Mouse (Mus musculus) kidney, postnatal 4 days (tissue): ENCODE measurements at regions not wholly inside any gene's neighbourhood (a gene's known extent, or its start where the extent isn't known, plus 50 kb on each side); places are given as distances from the start of the nearest gene placed in this dataset.
A peak's percentile ranks its signal among the peaks of the same experiment; 100 is the strongest.
"Not testable (repeated sequence)": the region's sequence is repeated elsewhere in the genome, so short reads cannot be mapped to it uniquely, and the experiment has no call there.

Experiments used
- DNase-seq, 2 experiments: peaks; one replicate each; pipeline ENCODE4 v3.0.0; 2021; ENCODE audit warnings: mixed read lengths in 2 of 2

- no peak for DNase-seq
Observed at GRCm38 (mm10) chr2:100252006-100252405, 1372.5 kb upstream of the Rag2 start.

DNA sequence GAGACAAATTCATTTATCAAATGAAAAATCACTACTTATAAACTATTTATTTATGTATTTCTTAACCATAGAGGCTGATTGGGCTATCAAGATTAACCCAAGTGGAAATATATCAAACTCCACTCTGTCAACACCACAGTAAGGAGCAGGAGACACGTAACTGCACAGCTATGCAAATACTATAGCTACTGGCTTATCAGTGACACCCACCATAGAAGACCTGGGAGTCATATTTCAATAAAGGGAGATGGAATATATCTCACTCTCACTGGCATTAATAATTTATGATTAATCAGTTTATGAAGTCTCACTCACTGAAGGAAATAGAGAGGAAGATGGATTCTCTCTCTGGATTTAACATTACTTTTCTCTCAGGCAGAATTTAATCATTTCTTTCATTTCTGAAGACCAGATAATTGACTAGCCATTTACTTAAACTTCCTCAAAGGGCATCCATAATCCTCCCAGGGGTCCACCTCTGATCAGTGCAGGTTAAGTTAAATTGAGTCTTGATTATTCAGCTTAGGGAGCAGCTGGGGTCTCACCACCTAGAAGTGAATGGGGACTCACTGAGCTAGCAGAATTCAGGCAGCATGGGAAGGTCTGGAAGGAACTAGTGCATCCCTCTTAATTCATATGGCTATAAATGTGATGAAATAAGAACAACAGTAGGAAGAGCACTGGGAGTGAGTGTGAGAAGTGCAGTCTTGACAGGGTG, 1365.2 kb upstream of the Rag2 start:
- no peak for DNase-seq

- peak; percentile 10 to 18 for DNase-seq
Observed at GRCm38 (mm10) chr2:100306516-100306915, 1318.0 kb upstream of the Rag2 start.

DNA sequence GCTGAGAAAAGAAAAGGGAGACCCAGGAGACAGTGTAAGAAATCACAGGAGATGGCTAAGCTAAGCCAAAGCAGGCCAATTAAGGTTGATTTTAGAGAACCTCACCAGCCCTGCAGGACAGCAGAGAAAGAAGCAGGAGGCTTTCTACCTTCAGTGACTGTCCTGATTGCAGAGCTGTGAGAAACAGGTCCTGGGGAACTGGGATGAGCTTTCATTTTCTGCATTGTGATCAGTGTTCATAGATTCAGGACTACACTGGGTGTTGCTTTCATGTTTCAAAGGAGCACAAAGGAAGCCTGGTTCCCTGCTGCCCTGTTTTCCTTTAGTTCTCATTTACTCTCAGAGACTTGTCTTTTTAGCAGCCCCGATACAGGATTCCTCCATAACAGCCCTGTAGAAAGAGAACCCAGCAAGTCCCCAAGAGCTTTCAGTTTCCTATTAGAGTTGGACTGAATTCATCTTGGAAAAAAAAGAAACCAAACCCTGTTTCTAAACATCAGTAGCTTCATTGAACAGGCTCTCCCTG, 1311.7 kb upstream of the Rag2 start:
- DNase-seq, result no peak

DNA sequence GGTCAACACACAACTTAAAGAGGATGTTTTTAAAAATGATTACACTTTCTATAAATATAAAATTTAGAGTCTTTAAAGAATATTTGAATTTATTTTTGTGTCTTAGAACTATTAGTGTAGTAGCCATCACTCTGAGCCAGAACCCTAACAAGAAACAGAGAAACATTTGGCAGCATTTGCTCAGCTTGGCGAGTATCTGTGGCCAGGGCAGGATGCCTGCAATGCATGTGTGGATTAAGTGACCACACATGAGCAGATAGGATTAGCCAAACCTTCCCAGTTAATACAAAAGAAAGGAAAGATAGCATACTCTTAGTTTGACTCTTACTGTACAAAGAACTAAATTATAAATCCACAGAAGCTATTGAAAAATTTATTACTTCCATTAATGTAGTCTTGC, 1304.1 kb upstream of the Rag2 start:
- DNase-seq, result no peak

DNA sequence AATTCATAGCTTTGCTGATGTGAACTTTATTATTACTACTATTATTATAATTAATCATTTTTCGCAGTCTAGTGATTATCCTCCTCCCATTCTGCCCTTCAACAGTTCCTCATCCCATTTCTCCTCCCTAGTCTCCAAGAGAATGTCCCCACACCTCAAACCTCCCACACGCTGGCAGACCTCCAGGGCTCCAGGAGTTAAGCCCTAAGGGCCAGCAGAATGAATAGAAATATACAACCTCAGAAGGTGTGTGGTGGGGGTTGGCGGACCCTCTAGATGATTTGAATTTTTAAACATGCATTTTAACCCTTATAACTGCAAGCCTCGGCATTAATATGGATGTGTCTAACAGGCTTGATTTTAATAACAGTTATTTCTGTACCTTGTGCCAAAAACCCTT, 1283.8 kb upstream of the Rag2 start:
- peak; percentile 33 to 37 for DNase-seq

- no peak for DNase-seq
Observed at GRCm38 (mm10) chr2:100344921-100345425, 1279.5 kb upstream of the Rag2 start.

DNA sequence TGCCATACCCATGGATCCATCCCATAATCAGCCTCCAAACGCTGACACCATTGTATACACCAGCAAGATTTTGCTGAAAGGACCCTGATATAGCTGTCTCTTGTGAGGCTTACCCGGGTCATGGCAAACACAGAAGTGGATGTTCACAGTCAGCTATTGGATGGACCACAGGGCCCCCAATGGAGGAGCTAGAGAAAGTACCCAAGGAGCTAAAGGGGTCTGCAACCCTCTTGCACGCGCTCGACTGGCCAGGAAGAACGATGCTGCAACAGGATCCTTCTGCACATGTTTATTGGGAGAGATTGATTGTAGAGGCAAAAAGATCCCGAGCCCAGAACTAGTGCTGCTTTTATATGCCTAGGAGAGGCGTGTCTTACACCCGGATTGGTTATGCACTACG, 1258.9 kb upstream of the Rag2 start:
- not testable (repeated sequence) for DNase-seq

GRCm38 (mm10) chr2:100399776-100400175, 1224.7 kb upstream of the Rag2 start:
- DNase-seq, result no peak

- no peak for DNase-seq
Observed at GRCm38 (mm10) chr2:100426661-100427060, 1197.9 kb upstream of the Rag2 start.

DNA sequence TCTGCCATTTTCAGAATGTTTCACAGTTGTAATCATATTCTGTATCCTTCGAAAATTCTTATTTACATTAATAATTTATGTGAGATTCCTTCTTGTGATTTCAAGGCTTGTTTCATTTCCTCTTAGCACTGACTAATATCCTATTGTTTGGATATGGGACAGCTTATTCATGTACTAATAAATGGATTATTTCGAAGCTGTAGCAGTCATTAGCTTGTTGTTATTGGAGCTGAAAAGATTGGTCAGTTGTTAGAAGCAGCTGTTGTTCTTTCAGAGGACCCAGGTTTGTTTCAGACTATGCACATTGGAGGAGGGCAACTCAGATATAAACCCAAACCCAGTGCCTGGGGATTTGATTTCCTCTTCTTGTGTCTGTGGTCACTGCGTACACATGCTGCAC, 1189.5 kb upstream of the Rag2 start:
- no peak for DNase-seq

GRCm38 (mm10) chr2:100445868-100446267, 1178.7 kb upstream of the Rag2 start:
- DNase-seq, result no peak

DNA sequence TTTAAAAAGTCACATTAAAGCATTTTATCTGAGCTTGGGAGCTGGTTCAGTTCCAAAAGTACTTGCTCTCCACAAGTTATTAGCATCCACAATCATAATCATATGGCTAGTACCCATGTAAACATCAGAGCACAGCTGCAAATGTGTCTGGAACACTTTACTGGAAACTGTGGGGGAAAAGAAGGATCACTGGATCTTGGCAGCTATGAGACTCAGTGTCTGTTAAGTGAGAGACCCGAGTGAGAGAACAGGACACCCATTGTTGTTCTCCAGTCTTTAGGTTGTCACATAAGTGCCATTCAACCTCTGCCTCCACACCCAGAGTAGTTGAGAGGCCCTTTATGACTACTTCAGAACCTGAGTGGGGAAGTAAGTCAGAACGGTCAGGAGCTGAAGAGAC, 1178.2 kb upstream of the Rag2 start:
- no peak for DNase-seq

DNA sequence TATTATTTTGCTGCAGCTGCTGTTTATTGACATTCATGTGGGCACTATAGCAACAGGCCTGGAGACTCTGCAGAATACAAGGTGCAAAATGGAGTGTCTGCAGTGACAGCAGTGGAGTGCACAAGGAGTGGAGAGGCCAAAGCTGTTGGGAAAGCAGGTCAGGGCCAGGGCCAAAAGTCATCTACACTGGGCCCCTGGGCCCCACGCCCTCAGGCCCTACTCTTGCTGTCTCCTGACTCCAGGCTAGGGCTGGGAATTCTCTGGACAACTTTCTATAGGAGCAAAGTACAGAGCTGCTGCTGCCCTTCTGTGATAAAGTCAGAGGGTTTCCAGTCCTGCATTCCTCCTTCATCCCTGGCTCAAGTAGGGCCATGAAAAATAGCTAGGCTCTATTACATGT, 1164.9 kb upstream of the Rag2 start:
- not testable (repeated sequence) for DNase-seq

DNA sequence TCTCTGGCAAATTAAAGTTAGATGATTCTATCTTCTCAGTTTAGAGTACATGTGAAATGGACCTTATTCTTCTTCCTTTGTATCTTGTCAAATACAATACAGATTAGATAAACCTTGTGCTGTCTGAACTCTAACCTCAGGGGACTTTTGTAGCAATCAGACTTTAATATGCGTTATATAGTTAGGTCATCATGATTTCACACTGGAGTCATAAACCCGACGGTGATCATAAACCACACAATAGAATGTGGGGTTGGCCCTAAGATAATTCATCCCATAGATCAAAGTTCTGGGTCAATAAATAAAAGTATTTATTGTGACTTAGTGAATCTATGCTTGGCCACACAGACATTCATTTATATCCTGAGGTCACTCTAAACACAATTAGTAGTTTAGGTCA, 1138.3 kb upstream of the Rag2 start:
- DNase-seq, result not testable (repeated sequence)

DNA sequence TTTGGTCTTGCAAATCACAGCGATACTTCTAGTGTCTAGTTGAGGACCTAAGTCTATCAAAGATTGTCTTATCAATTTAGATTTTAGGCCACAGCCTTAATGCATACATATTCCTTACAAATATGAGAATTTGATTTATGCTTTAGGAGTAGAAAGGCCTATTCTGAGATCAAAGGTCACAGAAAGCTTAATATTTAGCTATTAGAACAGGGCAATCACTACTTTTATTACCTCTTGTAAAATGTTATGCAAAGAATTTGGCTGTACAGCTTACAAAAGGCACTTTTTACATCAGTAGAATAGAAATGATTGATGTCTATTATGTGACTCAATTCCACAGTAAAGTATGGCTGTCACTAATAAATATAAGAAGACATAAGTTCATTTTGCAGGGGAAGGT, 1119.4 kb upstream of the Rag2 start:
- not testable (repeated sequence) for DNase-seq
